Mouse (Mus musculus): Measurements from ENCODE around the gene Stx11.

DNA sequence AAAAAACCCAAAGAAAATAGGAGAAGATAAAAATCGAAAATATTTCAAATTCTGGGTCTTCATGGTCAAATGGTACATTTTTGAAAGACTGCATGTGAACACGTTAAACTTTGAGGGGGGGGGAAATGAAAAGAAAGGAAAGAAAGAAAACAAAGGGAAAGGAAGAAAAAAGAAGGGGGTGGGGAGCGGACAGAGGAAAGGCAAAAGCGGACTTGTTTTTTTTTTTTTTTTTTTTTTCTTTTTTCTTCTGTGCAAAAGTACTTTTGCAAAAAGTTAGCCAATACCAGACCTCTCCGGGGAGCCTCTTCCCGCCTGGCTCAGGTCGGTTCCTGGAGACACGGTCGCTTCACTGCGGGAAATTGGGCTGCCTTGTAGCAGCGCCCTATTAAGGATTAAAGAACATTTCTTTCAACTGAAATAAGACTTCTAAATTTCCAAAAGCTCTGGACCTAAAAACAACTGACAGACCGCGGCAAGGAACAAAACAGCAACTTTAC is 42.0 kb downstream of the Stx11 start:
- TF ChIP-seq CTCF (IDR thresholded peaks at IDR 0.05; ENCODE audit: borderline replicate concordance, control insufficient read depth, extremely low read depth, insufficient read depth, low read length, poor library complexity) = no peak
- TF ChIP-seq POLR2A (IDR thresholded peaks at IDR 0.05; ENCODE audit: control insufficient read depth, extremely low read depth, insufficient read depth, low read length, poor library complexity) = no peak
